Mouse (Mus musculus) kidney, postnatal 25 days (tissue): ENCODE results near the gene Ccdc106.
"Not testable (repeated sequence)": the region's sequence is repeated elsewhere in the genome, so short reads cannot be mapped to it uniquely, and the experiment has no call there.

Source experiments
- DNase-seq, 2 experiments: peaks; one replicate each; pipeline ENCODE4 v3.0.0; 2021; ENCODE audit warnings: mixed read lengths in 2 of 2

Ccdc106 gene

GRCm38 (mm10) chr7:5015118-5016001, 5.0 kb upstream of the Ccdc106 start, which contains the start of gene Gm44973:
TSS of gene Gm44973 (plus strand) at chr7:5015496.
- DNase-seq, result peak; percentile 96 to 98

GRCm38 (mm10) chr7:5016057-5016456, 4.3 kb upstream of the Ccdc106 start:
- DNase-seq, result no peak

GRCm38 (mm10) chr7:5016920-5017319, 3.4 kb upstream of the Ccdc106 start:
- no peak for DNase-seq

- peak in 1 of 2 experiments; percentile 40 for DNase-seq
Observed at GRCm38 (mm10) chr7:5017352-5017751, 3.0 kb upstream of the Ccdc106 start.

GRCm38 (mm10) chr7:5017931-5018330, 2.4 kb upstream of the Ccdc106 start:
- DNase-seq, result no peak

- DNase-seq, result not testable (repeated sequence)
Observed at GRCm38 (mm10) chr7:5019576-5019975, 777 bp upstream of the Ccdc106 start.

GRCm38 (mm10) chr7:5020685-5021084, 332 bp downstream of the Ccdc106 start:
- no peak for DNase-seq

GRCm38 (mm10) chr7:5021197-5021596, 844 bp downstream of the Ccdc106 start:
- DNase-seq, result no peak

GRCm38 (mm10) chr7:5029543-5029942, 9.2 kb downstream of the Ccdc106 start:
- no peak for DNase-seq

GRCm38 (mm10) chr7:5029946-5030345, 9.6 kb downstream of the Ccdc106 start:
- DNase-seq, result no peak

- no peak for DNase-seq
Observed at GRCm38 (mm10) chr7:5030554-5031275, 10.4 kb downstream of the Ccdc106 start.

- DNase-seq, result no peak
Observed at GRCm38 (mm10) chr7:5031496-5031895, 11.1 kb downstream of the Ccdc106 start.

- DNase-seq, result no peak
Observed at GRCm38 (mm10) chr7:5033818-5034217, 13.5 kb downstream of the Ccdc106 start, which contains the start of gene 4632433K11Rik. TSS of gene 4632433K11Rik (plus strand) at chr7:5034118.

GRCm38 (mm10) chr7:5035628-5036027, 15.3 kb downstream of the Ccdc106 start:
- no peak for DNase-seq

- DNase-seq, result no peak
Observed at GRCm38 (mm10) chr7:5036136-5036535, 15.8 kb downstream of the Ccdc106 start.

- no peak for DNase-seq
Observed at GRCm38 (mm10) chr7:5037026-5037425, 16.7 kb downstream of the Ccdc106 start.

- no peak for DNase-seq
Observed at GRCm38 (mm10) chr7:5037467-5037866, 17.1 kb downstream of the Ccdc106 start.

- DNase-seq, result peak; percentile 93 to 96
Observed at GRCm38 (mm10) chr7:5038109-5038732, 17.9 kb downstream of the Ccdc106 start, which contains the start of gene Zfp784. TSS of gene Zfp784 (minus strand) at chr7:5038446.

GRCm38 (mm10) chr7:5038940-5039339, 18.6 kb downstream of the Ccdc106 start:
- no peak for DNase-seq

GRCm38 (mm10) chr7:5044981-5045380, 24.6 kb downstream of the Ccdc106 start:
- no peak for DNase-seq

- no peak for DNase-seq
Observed at GRCm38 (mm10) chr7:5046112-5046511, 25.8 kb downstream of the Ccdc106 start.

GRCm38 (mm10) chr7:5047313-5047712, 27.0 kb downstream of the Ccdc106 start:
- DNase-seq, result peak in 1 of 2 experiments; percentile 38
